Mouse (Mus musculus): ENCODE data around the gene Uba7. TPM values are rescaled to one million over a fixed set of nuclear protein-coding genes. Genes with fewer than 3 reads are reported as not detected.

Uba7 gene
- total and polyA plus RNA-seq, 3 experiments: 18.1 to 44.1 TPM; not detected in 1

DNA sequence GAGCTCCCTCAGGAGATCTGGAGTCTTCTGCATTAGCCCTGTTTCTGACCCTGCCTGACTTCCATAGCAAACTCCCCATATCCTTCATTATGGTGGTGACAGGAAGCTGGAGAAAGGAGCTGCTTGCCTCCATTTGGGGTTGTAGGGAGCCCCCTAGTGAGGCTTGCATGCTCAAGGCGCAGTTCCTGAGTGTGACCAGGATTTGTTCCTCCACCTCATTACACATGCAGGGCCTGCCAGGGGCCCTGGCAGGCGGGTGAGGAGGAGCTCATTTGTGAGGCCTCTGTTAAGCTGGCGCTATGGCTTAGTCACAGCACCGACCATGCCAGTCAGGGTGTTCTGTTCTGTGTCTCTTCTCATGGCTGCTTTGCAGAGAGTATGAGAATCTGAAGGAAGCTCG lies 13.4 kb upstream of the Uba7 start (continued):
- TF ChIP-seq CTCF (IDR thresholded peaks at IDR 0.05 in 2 of 3, conservative IDR thresholded peaks at IDR 0.05 in 1 of 3; ENCODE audit: control insufficient read depth in 1 of 3, insufficient read depth in 1 of 3, low read depth in 2 of 3, low read length in 3 of 3, poor library complexity in 1 of 3, severe bottlenecking in 1 of 3): peak in 2 of 3 experiments; percentile 39; a peak in 3 of 6 replicates

DNA sequence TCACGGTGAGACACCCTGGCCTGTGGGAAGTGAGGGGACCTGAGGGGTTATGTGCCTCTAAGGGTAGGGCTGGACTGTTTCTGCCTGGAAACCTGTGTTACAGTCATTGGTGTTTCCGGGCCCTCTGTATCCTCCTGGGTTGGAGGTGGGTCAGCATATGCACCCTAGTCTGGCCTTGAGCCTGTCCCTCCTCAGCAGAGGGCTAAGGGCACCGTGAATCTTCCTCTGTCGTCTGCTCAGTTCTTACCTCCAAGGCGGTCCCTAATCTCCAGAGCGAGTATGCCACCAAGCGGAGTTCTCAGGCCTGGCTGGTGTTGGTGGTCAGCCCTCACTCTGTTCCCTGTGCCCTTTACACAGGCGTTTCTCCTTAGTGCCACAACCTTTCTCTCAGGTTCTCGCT lies 12.4 kb upstream of the Uba7 start:
- DNase-seq (ENCODE audit: low read depth, low spot score): no peak
- no peak for TF ChIP-seq USF2 (IDR thresholded peaks at IDR 0.05; ENCODE audit: borderline replicate concordance in 1 of 2, insufficient read depth in 1 of 2, low read depth in 1 of 2, low read length in 2 of 2)
- TF ChIP-seq ZNF384 (IDR thresholded peaks at IDR 0.05; ENCODE audit: low read depth, low read length): no peak
- no peak for TF ChIP-seq CHD2 (IDR thresholded peaks at IDR 0.05; ENCODE audit: low read length)
- TF ChIP-seq NELFE (IDR thresholded peaks at IDR 0.05; ENCODE audit: low read depth, low read length): no peak
- TF ChIP-seq POLR2A (IDR thresholded peaks at IDR 0.05; ENCODE audit: control insufficient read depth in 1 of 2, insufficient read depth in 1 of 2, low read depth in 1 of 2, low read length in 2 of 2, poor library complexity in 1 of 2): no peak
- TF ChIP-seq MYB (IDR thresholded peaks at IDR 0.05; ENCODE audit: low read depth, low read length): no peak
- no peak for TF ChIP-seq TAL1 (IDR thresholded peaks at IDR 0.05; ENCODE audit: low read length)

GRCm38 (mm10) chr9:107963700-107964099 lies 11.6 kb upstream of the Uba7 start:
- Histone ChIP-seq H3K9ac (ENCODE audit: control insufficient read depth, low read depth, low read length, poor library complexity, severe bottlenecking) (no peak overlapping the region), H3K4me1 (ENCODE audit: control insufficient read depth in 1 of 2, insufficient read depth in 2 of 2, low read length in 2 of 2) (no peaks in the 10 kb centered on the region)
- TF ChIP-seq EP300 (IDR thresholded peaks at IDR 0.05; ENCODE audit: low read depth in 1 of 2, low read length in 2 of 2): no peak
- TF ChIP-seq RAD21 (IDR thresholded peaks at IDR 0.05; ENCODE audit: low read depth, low read length): peak; percentile 96
- TF ChIP-seq UBTF (IDR thresholded peaks at IDR 0.05; ENCODE audit: borderline replicate concordance, insufficient read depth, low read depth, low read length): no peak
- no peak for TF ChIP-seq MAX (IDR thresholded peaks at IDR 0.05; ENCODE audit: low read length)
- peak; percentile 97 for TF ChIP-seq SMC3 (IDR thresholded peaks at IDR 0.05; ENCODE audit: low read depth, low read length)
- TF ChIP-seq MAZ (IDR thresholded peaks at IDR 0.05; ENCODE audit: low read depth, low read length): no peak
- no peak for TF ChIP-seq USF1 (IDR thresholded peaks at IDR 0.05; ENCODE audit: low read depth, low read length)
- TF ChIP-seq SIN3A (IDR thresholded peaks at IDR 0.05; ENCODE audit: low read length): peak; percentile 62; the same call in 1 of the 2 replicates
- no peak for TF ChIP-seq POLR2A (IDR thresholded peaks at IDR 0.05; ENCODE audit: control insufficient read depth in 1 of 2, insufficient read depth in 1 of 2, low read depth in 1 of 2, low read length in 2 of 2, poor library complexity in 1 of 2)
- TF ChIP-seq MXI1 (IDR thresholded peaks at IDR 0.05; ENCODE audit: low read depth, low read length): peak; percentile 48
- TF ChIP-seq BHLHE40 (IDR thresholded peaks at IDR 0.05; ENCODE audit: borderline replicate concordance, low read depth, low read length): no peak
- TF ChIP-seq HCFC1 (IDR thresholded peaks at IDR 0.05; ENCODE audit: low read depth, low read length): 0 out of 2 replicates have a peak, but pooled peaks have one; percentile 26
- TF ChIP-seq MEF2A (IDR thresholded peaks at IDR 0.05; ENCODE audit: extremely low read depth, insufficient replicate concordance, low read depth, low read length, poor library complexity, severe bottlenecking): no peak
- no peak for TF ChIP-seq GATA1 (IDR thresholded peaks at IDR 0.05; ENCODE audit: low read depth, low read length)
- TF ChIP-seq POLR2AphosphoS5 (IDR thresholded peaks at IDR 0.05; ENCODE audit: borderline replicate concordance, low read depth, low read length): no peak
- TF ChIP-seq ZMIZ1 (IDR thresholded peaks at IDR 0.05; ENCODE audit: low read depth, low read length): no peak
- no peak for TF ChIP-seq TBP (IDR thresholded peaks at IDR 0.05; ENCODE audit: low read depth, low read length)
- TF ChIP-seq ZKSCAN1 (IDR thresholded peaks at IDR 0.05; ENCODE audit: low read depth, low read length): no peak
- TF ChIP-seq NRF1 (IDR thresholded peaks at IDR 0.05; ENCODE audit: insufficient read depth, low read depth, low read length, poor library complexity, severe bottlenecking): no peak
- TF ChIP-seq CTCF (IDR thresholded peaks at IDR 0.05 in 2 of 3, conservative IDR thresholded peaks at IDR 0.05 in 1 of 3; ENCODE audit: control insufficient read depth in 1 of 3, insufficient read depth in 1 of 3, low read depth in 2 of 3, low read length in 3 of 3, poor library complexity in 1 of 3, severe bottlenecking in 1 of 3): peak; percentile 94 to 96 (median 95)
- TF ChIP-seq MYB (IDR thresholded peaks at IDR 0.05; ENCODE audit: low read depth, low read length): no peak
- no peak for TF ChIP-seq TCF12 (IDR thresholded peaks at IDR 0.05; ENCODE audit: low read depth, low read length)
- peak; percentile 98 for TF ChIP-seq ZC3H11A (IDR thresholded peaks at IDR 0.05; ENCODE audit: low read depth, low read length)

More for the DNA sequence above, 12.4 kb upstream of the Uba7 start:
- Histone ChIP-seq H3K4me3 (ENCODE audit: control insufficient read depth in 1 of 2, insufficient read depth in 1 of 2, low read depth in 2 of 2, low read length in 2 of 2) (no peak overlapping the region), H3K4me1 (ENCODE audit: control insufficient read depth in 1 of 2, insufficient read depth in 2 of 2, low read length in 2 of 2) (no peaks in the 10 kb centered on the region), H3K36me3 (ENCODE audit: control insufficient read depth in 1 of 2, insufficient read depth in 2 of 2, low read length in 2 of 2) (peaks cover 0 to 18% of the 10 kb centered on the region in 2 experiments; a peak in 2 of 4 replicates), H3K27ac (ENCODE audit: control insufficient read depth, low read depth, low read length) (no peak overlapping the region), H3K79me2 (ENCODE audit: control insufficient read depth, insufficient read depth, low read length, poor library complexity) (no peaks in the 10 kb centered on the region), H3K9ac (ENCODE audit: control insufficient read depth, low read depth, low read length, poor library complexity, severe bottlenecking) (no peak overlapping the region), H3K9me3 (replicated peaks; ENCODE audit: insufficient read depth, low read length) (no peaks in the 10 kb centered on the region), H3K27me3 (ENCODE audit: control insufficient read depth in 1 of 2, insufficient read depth in 2 of 2, low read length in 2 of 2) (no peaks in the 10 kb centered on the region)

More at GRCm38 (mm10) chr9:107963700-107964099, 11.6 kb upstream of the Uba7 start:
- peak; percentile 83 for DNase-seq (ENCODE audit: low read depth, low spot score)
- Histone ChIP-seq H3K36me3 (ENCODE audit: control insufficient read depth in 1 of 2, insufficient read depth in 2 of 2, low read length in 2 of 2) (peaks cover 0 to 12% of the 10 kb centered on the region in 2 experiments; a peak in 2 of 4 replicates), H3K27me3 (ENCODE audit: control insufficient read depth in 1 of 2, insufficient read depth in 2 of 2, low read length in 2 of 2) (no peaks in the 10 kb centered on the region), H3K27ac (ENCODE audit: control insufficient read depth, low read depth, low read length) (no peak overlapping the region), H3K9me3 (replicated peaks; ENCODE audit: insufficient read depth, low read length) (no peaks in the 10 kb centered on the region), H3K79me2 (ENCODE audit: control insufficient read depth, insufficient read depth, low read length, poor library complexity) (no peaks in the 10 kb centered on the region), H3K4me3 (ENCODE audit: control insufficient read depth in 1 of 2, insufficient read depth in 1 of 2, low read depth in 2 of 2, low read length in 2 of 2) (no peak overlapping the region)

Data from MEL (cell line).